Mouse (Mus musculus): ENCODE measurements around the gene Traf6. TPM values are rescaled to one million over a fixed set of nuclear protein-coding genes. Genes with fewer than 3 reads are reported as not detected.

The Traf6 gene
- polyA plus RNA-seq, 1 experiment: 2.7 TPM

DNA sequence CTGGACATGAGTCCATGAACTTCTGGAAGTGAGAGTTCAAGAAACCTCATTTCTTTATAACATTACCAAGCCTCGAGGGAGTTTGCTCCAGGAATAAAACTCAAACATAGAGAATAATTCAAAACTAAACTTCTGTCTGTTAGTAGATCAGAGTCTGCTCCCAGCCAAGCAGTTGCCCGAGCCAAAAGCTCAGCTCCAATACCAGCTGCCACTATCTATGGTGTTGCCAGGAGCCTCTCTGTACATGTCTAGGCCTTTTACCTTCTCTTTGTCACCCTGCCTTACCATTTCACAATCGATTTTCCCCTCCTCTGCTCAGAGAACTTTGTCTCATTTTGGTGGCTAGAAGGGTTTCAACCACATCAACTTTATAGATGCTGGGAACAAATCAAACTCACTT, 4.7 kb upstream of the Traf6 start:
- no peak overlapping the region for H3K27ac ChIP-seq (ENCODE audit: control insufficient read depth, insufficient read depth, low read depth, low read length)
- H3K36me3 ChIP-seq (ENCODE audit: control insufficient read depth, insufficient read depth, low read length): no peaks in the 10 kb centered on the region
- TF ChIP-seq POLR2A (IDR thresholded peaks at IDR 0.05; ENCODE audit: control insufficient read depth, low read depth, low read length) (no peak), CTCF (IDR thresholded peaks at IDR 0.05; ENCODE audit: control insufficient read depth, insufficient read depth, insufficient replicate concordance, low read depth, low read length) (no peak)
- H3K4me1 ChIP-seq (ENCODE audit: control insufficient read depth, insufficient read depth, low read length): 0 out of 2 replicates have a peak, but pooled peaks cover 3% of the 10 kb centered on the region
- H3K4me3 ChIP-seq (ENCODE audit: control insufficient read depth, low read depth, low read length): no peak overlapping the region
- H3K27me3 ChIP-seq (ENCODE audit: control insufficient read depth, insufficient read depth, low read length): no peaks in the 10 kb centered on the region

DNA sequence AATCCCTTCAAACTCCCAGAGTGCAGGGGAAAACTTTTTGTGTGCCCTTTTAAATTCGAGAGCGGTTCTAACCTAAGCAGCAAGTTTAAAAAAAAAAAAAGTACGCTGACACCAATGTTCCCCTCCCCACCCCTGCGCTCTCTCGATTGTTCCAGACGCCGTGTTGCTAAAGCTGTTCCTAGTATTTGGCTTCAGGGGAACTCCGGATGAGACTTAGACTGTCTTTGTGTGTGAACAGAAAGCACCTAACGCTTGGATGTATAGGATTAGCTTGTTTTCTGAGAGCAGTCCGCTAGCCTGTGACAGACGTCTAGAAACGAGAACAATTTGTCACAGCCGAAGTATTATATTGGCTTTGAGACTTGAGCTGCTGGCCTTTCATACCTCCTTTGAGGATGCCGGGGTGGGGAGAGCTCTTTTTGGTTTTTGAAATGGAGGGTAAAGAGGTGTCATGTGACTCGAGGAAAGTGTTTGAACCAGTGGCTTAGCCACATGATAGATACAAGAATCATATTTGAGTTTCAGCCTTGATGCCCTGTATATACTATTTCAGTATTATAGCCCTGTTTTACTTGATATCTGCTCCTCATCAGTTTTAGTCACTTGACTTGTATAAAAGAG, 1.0 kb downstream of the Traf6 start:
- Histone ChIP-seq H3K36me3 (ENCODE audit: control insufficient read depth, insufficient read depth, low read length) (no peaks in the 10 kb centered on the region), H3K4me3 (ENCODE audit: control insufficient read depth, low read depth, low read length) (no peak overlapping the region; the same call in 1 of the 2 replicates), H3K27ac (ENCODE audit: control insufficient read depth, insufficient read depth, low read depth, low read length) (no peak overlapping the region), H3K27me3 (ENCODE audit: control insufficient read depth, insufficient read depth, low read length) (no peaks in the 10 kb centered on the region), H3K4me1 (ENCODE audit: control insufficient read depth, insufficient read depth, low read length) (peaks cover 5% of the 10 kb centered on the region)
- no peak for TF ChIP-seq CTCF (IDR thresholded peaks at IDR 0.05; ENCODE audit: control insufficient read depth, insufficient read depth, insufficient replicate concordance, low read depth, low read length)
- no peak for TF ChIP-seq POLR2A (IDR thresholded peaks at IDR 0.05; ENCODE audit: control insufficient read depth, low read depth, low read length)

DNA sequence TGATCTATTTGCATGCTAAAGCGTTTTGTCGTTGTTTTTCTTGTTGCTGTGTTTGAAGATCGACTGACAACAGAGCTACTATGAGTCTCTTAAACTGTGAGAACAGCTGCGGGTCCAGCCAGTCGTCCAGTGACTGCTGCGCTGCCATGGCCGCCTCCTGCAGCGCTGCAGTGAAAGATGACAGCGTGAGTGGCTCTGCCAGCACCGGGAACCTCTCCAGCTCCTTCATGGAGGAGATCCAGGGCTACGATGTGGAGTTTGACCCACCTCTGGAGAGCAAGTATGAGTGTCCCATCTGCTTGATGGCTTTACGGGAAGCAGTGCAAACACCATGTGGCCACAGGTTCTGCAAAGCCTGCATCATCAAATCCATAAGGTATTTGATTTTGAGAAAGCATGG, 6.2 kb downstream of the Traf6 start:
- no peak overlapping the region for H3K27ac ChIP-seq (ENCODE audit: control insufficient read depth, insufficient read depth, low read depth, low read length)
- TF ChIP-seq CTCF (IDR thresholded peaks at IDR 0.05; ENCODE audit: control insufficient read depth, insufficient read depth, insufficient replicate concordance, low read depth, low read length) (no peak), POLR2A (IDR thresholded peaks at IDR 0.05; ENCODE audit: control insufficient read depth, low read depth, low read length) (no peak)
- H3K4me3 ChIP-seq (ENCODE audit: control insufficient read depth, low read depth, low read length): no peak overlapping the region
- H3K27me3 ChIP-seq (ENCODE audit: control insufficient read depth, insufficient read depth, low read length): no peaks in the 10 kb centered on the region
- no peaks in the 10 kb centered on the region for H3K36me3 ChIP-seq (ENCODE audit: control insufficient read depth, insufficient read depth, low read length)
- H3K4me1 ChIP-seq (ENCODE audit: control insufficient read depth, insufficient read depth, low read length): no peaks in the 10 kb centered on the region; the same call in 1 of the 2 replicates

DNA sequence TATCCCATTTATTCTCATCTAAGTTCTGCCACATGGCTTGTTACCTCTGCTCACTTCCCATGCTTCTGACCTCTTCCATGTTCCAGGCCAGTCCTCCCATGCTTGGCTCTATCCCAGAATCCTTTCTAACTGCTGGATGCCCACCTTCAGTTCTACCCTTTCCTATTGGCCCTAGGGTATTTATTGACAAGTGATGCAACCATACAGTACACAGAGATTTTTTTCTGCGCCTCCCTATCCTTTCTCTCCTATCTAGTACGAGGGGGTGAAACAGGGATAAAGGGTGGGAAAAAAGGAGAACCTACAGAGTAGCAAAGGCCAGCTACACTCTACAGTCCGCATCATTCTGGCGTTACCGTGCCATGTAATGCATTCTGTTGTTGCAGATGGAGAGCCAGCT, 9.8 kb downstream of the Traf6 start:
- TF ChIP-seq POLR2A (IDR thresholded peaks at IDR 0.05; ENCODE audit: control insufficient read depth, low read depth, low read length) (no peak), CTCF (IDR thresholded peaks at IDR 0.05; ENCODE audit: control insufficient read depth, insufficient read depth, insufficient replicate concordance, low read depth, low read length) (no peak)
- Histone ChIP-seq H3K27ac (ENCODE audit: control insufficient read depth, insufficient read depth, low read depth, low read length) (no peak overlapping the region), H3K4me1 (ENCODE audit: control insufficient read depth, insufficient read depth, low read length) (no peaks in the 10 kb centered on the region), H3K4me3 (ENCODE audit: control insufficient read depth, low read depth, low read length) (no peak overlapping the region), H3K27me3 (ENCODE audit: control insufficient read depth, insufficient read depth, low read length) (no peaks in the 10 kb centered on the region), H3K36me3 (ENCODE audit: control insufficient read depth, insufficient read depth, low read length) (no peaks in the 10 kb centered on the region)

DNA sequence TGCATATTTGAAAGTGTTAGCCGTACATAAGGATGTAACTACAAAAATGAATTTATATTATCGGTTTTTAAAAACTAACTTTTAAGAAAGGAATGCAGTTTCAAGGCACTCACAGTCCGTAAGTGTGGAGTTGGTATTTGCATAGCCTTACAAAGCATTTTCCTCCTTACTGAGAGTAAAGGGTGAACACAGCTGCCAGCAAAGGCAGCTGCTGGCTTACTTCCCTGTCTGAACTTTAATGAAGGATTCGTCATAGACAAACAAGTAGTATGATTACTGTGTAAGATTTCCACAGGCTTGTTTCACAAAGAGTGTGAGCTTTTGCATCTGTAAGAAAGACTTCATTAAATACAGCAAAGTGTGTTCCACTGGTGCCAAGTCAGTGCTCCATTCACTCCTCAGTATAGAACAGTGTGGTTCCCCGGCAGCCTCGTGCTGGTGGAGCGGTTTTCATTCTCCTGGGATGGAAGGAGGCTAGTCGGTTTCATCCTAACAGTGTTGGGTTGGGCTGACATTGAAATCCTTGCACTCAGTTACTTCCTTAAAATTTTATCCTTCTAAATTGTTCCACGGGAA, 12.1 kb downstream of the Traf6 start:
- Histone ChIP-seq H3K36me3 (ENCODE audit: control insufficient read depth, insufficient read depth, low read length) (no peaks in the 10 kb centered on the region), H3K4me3 (ENCODE audit: control insufficient read depth, low read depth, low read length) (no peak overlapping the region), H3K27me3 (ENCODE audit: control insufficient read depth, insufficient read depth, low read length) (no peaks in the 10 kb centered on the region), H3K27ac (ENCODE audit: control insufficient read depth, insufficient read depth, low read depth, low read length) (no peak overlapping the region), H3K4me1 (ENCODE audit: control insufficient read depth, insufficient read depth, low read length) (no peaks in the 10 kb centered on the region)
- TF ChIP-seq POLR2A (IDR thresholded peaks at IDR 0.05; ENCODE audit: control insufficient read depth, low read depth, low read length): no peak
- TF ChIP-seq CTCF (IDR thresholded peaks at IDR 0.05; ENCODE audit: control insufficient read depth, insufficient read depth, insufficient replicate concordance, low read depth, low read length): no peak

DNA sequence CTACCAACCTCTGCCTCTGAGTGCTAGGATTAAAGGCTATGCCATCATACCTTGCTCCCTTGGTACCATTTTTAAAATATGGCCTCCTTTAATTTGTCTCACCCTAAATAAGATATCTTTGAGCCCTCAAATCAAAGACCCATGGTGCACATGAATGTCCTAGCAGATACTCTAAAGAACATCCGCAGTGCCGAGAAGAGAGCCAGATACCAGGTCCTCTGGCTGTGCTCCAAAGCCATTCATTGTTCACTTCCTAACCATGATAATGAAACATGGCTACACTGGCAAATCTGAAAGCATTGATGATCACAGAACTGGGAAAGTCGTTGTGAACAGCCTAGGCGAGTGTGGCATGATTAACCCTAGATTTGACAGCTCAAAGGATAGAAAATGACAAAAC, 14.8 kb downstream of the Traf6 start:
- H3K36me3 ChIP-seq (ENCODE audit: control insufficient read depth, insufficient read depth, low read length): no peaks in the 10 kb centered on the region
- TF ChIP-seq CTCF (IDR thresholded peaks at IDR 0.05; ENCODE audit: control insufficient read depth, insufficient read depth, insufficient replicate concordance, low read depth, low read length) (no peak), POLR2A (IDR thresholded peaks at IDR 0.05; ENCODE audit: control insufficient read depth, low read depth, low read length) (no peak)
- H3K4me3 ChIP-seq (ENCODE audit: control insufficient read depth, low read depth, low read length): no peak overlapping the region
- no peak overlapping the region for H3K27ac ChIP-seq (ENCODE audit: control insufficient read depth, insufficient read depth, low read depth, low read length)
- H3K27me3 ChIP-seq (ENCODE audit: control insufficient read depth, insufficient read depth, low read length): no peaks in the 10 kb centered on the region
- H3K4me1 ChIP-seq (ENCODE audit: control insufficient read depth, insufficient read depth, low read length): no peaks in the 10 kb centered on the region

DNA sequence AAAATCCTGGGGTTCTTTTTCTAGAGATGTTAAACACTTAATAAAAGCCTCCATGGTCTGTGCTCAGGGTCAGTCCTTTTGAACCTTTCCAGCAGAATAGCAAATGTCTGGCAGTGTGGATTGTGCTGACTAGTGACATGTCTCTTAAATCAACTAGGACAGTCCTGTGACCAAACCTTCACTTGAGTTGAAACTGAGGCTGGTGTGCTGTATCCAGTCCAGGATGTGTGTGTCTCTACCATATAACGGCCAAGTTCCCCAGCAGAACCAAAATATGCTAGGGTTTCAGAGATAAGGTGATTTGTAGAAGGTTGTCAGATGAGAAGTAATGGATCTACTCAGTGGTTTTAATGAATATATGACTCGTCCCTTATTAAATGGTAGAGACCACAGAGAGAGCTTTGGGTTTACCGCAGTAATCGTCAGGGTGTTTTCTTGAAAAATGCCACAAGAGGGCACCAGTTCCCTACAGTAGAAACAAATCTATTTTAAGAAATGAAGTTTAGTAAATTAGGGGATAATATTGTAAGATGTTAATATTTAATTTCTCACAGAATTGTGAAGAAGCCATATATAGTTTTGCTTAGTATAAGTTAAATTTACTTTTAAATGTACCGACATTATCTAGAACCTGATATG, 15.5 kb downstream of the Traf6 start:
- Histone ChIP-seq H3K36me3 (ENCODE audit: control insufficient read depth, insufficient read depth, low read length) (no peaks in the 10 kb centered on the region), H3K4me3 (ENCODE audit: control insufficient read depth, low read depth, low read length) (no peak overlapping the region), H3K27ac (ENCODE audit: control insufficient read depth, insufficient read depth, low read depth, low read length) (no peak overlapping the region), H3K27me3 (ENCODE audit: control insufficient read depth, insufficient read depth, low read length) (no peaks in the 10 kb centered on the region), H3K4me1 (ENCODE audit: control insufficient read depth, insufficient read depth, low read length) (no peaks in the 10 kb centered on the region)
- TF ChIP-seq POLR2A (IDR thresholded peaks at IDR 0.05; ENCODE audit: control insufficient read depth, low read depth, low read length): no peak
- no peak for TF ChIP-seq CTCF (IDR thresholded peaks at IDR 0.05; ENCODE audit: control insufficient read depth, insufficient read depth, insufficient replicate concordance, low read depth, low read length)
